Mouse (Mus musculus): Measurements from ENCODE around the gene Prdm1. TPM values are rescaled to one million over a fixed set of nuclear protein-coding genes. Genes with fewer than 3 reads are reported as not detected.

Prdm1 gene
- polyA plus RNA-seq, 1 experiment from 2014 or later = 0.15 TPM

DNA sequence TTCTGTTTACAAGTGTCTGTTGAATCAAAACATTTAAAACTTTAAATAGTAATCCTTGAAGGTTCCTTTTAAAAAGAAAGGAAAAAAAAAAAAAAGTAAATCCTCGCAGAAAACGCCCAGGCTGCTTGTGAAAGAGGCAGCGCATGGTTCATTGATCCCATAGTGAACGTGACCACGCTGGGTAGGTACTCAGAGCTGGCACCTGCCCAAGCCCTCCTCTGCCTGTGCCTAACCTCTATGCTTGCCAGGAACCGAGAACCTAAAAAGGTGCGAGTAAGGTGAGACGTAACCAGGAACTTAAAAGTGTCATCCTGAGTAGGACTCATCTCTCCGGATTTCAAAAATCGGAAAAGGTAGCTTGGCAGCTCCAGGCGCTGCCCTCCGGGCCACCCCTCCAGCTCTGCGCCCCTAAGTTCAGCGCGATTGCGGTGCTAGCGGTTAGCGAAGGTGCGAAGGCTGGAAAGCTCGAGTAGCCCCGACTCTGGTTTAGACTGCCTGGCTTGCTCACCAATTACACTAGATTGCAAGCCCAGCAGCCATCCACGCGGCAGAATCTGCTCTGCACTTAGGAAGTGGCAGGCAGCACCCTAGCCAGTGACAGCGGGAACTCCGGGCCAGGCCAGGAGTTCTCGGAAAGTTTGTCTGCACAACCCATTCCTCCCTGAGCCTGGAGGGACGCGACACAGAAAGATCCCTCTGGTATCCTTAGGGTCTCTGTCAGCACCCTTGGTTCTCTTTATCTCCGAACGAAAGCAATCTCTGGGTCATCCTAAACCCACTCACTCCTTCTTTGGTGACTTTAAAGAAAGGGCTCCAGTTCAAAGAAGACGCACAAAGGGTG lies 1.3 kb downstream of the Prdm1 start:
- 0 out of 2 replicates have a peak overlapping the region, but pooled peaks have one; percentile 22 for H3K9ac ChIP-seq (replicated peaks)
- DNase-seq (peak; percentile 66), ATAC-seq (peak; percentile 31; the same call in 1 of the 2 replicates)
- no peak overlapping the region for H3K27ac ChIP-seq (ENCODE audit: low read depth)
- H3K27me3 ChIP-seq (ENCODE audit: insufficient read depth, low read length) = peaks cover 38% of the 10 kb centered on the region
- H3K36me3 ChIP-seq (replicated peaks; ENCODE audit: insufficient read depth, low read length) = no peaks in the 10 kb centered on the region
- peak overlapping the region; percentile 71 for H3K4me2 ChIP-seq (ENCODE audit: low read depth, low read length)
- TF ChIP-seq CTCF (IDR thresholded peaks at IDR 0.05; ENCODE audit: low read depth) (no peak), EP300 (IDR thresholded peaks at IDR 0.05; ENCODE audit: low read depth) (no peak)
- WGBS (ENCODE audit: insufficient replicate concordance) = 3% methylated on average over 31 of the region's 31 CpGs
- H3K4me1 ChIP-seq (ENCODE audit: insufficient read depth) = peaks cover 21% of the 10 kb centered on the region
- no peaks in the 10 kb centered on the region for H3K9me3 ChIP-seq (ENCODE audit: low read length)
- peak overlapping the region; percentile 36 for H3K4me3 ChIP-seq (ENCODE audit: low read depth, low read length)

DNA sequence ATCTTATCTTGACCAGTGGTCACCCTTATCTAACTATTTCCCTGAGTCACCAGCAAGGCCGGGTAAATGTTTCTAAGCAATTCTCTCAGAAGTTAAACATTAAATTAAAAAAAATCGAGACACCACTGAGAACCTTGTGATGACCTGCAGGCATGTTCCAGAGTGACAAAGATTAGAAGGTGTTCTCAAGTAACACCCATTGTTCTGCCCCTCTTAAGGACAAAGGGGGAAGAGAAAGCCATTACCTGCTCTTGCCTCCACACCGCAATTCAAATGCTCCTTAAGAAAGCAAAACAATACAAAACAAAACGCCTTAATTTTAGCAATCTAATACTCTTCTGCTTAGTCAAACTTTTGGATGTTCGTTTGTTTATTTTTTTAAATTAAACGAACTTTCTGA lies 8.1 kb downstream of the Prdm1 start:
- no peak overlapping the region for H3K4me3 ChIP-seq (ENCODE audit: low read depth, low read length)
- no peak overlapping the region for H3K27ac ChIP-seq (ENCODE audit: low read depth)
- H3K36me3 ChIP-seq (replicated peaks; ENCODE audit: insufficient read depth, low read length) = no peaks in the 10 kb centered on the region
- H3K4me1 ChIP-seq (ENCODE audit: insufficient read depth) = no peaks in the 10 kb centered on the region
- no peak overlapping the region for H3K4me2 ChIP-seq (ENCODE audit: low read depth, low read length)
- DNase-seq = no peak
- 35% methylated on average over 6 of the region's 6 CpGs for WGBS (ENCODE audit: insufficient replicate concordance)
- peaks cover 5% of the 10 kb centered on the region; the same call in 1 of the 2 replicates for H3K27me3 ChIP-seq (ENCODE audit: insufficient read depth, low read length)
- no peak for ATAC-seq
- no peak overlapping the region for H3K9ac ChIP-seq (replicated peaks)
- no peak for TF ChIP-seq CTCF (IDR thresholded peaks at IDR 0.05; ENCODE audit: low read depth)
- TF ChIP-seq EP300 (IDR thresholded peaks at IDR 0.05; ENCODE audit: low read depth) = no peak
- H3K9me3 ChIP-seq (ENCODE audit: low read length) = no peaks in the 10 kb centered on the region

DNA sequence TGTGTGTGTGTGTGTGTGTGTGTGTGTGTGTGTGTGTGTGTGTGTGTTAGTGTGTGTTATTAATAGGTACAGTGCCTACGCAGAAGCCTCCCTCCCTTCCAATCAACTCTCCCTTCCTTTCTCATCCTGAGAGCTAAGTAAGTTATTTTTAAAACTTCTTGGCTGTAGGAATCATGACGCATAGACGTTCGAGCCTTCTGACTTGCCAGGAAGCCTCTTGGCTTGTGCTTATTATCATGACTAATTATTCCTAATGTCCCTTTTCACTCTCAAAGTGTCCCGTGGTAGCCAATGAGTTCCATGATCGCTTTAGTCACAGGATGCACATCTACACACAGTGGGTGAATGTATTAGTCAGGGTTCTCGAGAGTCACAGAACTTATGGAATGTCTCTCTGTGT lies 9.7 kb downstream of the Prdm1 start:
- Histone ChIP-seq H3K36me3 (replicated peaks; ENCODE audit: insufficient read depth, low read length) (no peaks in the 10 kb centered on the region), H3K4me1 (ENCODE audit: insufficient read depth) (no peaks in the 10 kb centered on the region), H3K4me2 (ENCODE audit: low read depth, low read length) (no peak overlapping the region), H3K27me3 (ENCODE audit: insufficient read depth, low read length) (no peaks in the 10 kb centered on the region), H3K27ac (ENCODE audit: low read depth) (no peak overlapping the region), H3K9ac (replicated peaks) (no peak overlapping the region), H3K4me3 (ENCODE audit: low read depth, low read length) (no peak overlapping the region), H3K9me3 (ENCODE audit: low read length) (no peaks in the 10 kb centered on the region)
- no peak for TF ChIP-seq EP300 (IDR thresholded peaks at IDR 0.05; ENCODE audit: low read depth)
- TF ChIP-seq CTCF (IDR thresholded peaks at IDR 0.05; ENCODE audit: low read depth) = no peak
- WGBS (ENCODE audit: insufficient replicate concordance) = 75% methylated on average over 7 of the region's 7 CpGs
- ATAC-seq (no peak), DNase-seq (no peak)

DNA sequence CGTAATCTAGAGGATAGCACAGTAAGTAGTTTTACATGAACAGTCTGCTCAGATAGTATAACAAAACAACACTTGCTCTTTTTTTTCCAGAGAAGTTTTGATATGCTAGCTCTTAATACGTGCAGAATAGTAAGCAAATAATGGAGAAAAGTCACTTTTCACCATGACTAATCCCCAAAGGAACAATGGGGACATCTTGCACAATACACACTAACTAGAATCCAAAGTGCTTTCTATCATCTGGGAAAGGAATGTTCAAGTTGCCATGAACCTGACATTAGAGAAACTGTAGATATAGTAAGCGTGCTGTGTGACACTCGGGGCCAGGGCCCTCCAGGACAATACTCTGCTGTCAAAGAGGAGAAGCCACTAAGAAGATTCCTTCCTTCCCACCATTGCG lies 15.2 kb downstream of the Prdm1 start:
- H3K4me2 ChIP-seq (ENCODE audit: low read depth, low read length) = no peak overlapping the region
- WGBS (ENCODE audit: insufficient replicate concordance) = 78% methylated on average over 5 of the region's 5 CpGs
- no peaks in the 10 kb centered on the region for H3K27me3 ChIP-seq (ENCODE audit: insufficient read depth, low read length)
- DNase-seq = no peak
- no peak overlapping the region for H3K27ac ChIP-seq (ENCODE audit: low read depth)
- H3K9ac ChIP-seq (replicated peaks) = no peak overlapping the region
- H3K4me1 ChIP-seq (ENCODE audit: insufficient read depth) = no peaks in the 10 kb centered on the region
- TF ChIP-seq EP300 (IDR thresholded peaks at IDR 0.05; ENCODE audit: low read depth) (no peak), CTCF (IDR thresholded peaks at IDR 0.05; ENCODE audit: low read depth) (no peak)
- no peak for ATAC-seq
- no peaks in the 10 kb centered on the region for H3K36me3 ChIP-seq (replicated peaks; ENCODE audit: insufficient read depth, low read length)
- no peak overlapping the region for H3K4me3 ChIP-seq (ENCODE audit: low read depth, low read length)
- H3K9me3 ChIP-seq (ENCODE audit: low read length) = no peaks in the 10 kb centered on the region

DNA sequence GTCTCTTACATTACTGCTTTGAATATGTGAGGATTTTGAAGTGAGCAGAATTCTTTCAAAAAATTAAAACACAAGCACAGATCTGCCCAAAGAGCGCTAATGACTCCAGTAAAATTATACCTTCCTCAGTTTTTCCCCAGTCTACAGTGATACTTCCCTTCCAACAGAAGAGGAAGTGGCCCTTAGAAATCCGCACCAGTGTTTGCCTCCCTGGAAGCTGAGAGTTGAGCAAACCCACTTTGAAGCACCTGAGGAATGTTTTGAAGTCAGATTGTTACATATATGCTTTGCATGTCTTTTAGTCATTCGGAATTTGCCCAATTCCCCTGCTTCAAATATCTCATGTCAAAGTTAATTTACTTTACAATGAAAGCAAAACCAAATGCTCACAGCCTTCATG lies 17.3 kb downstream of the Prdm1 start:
- Histone ChIP-seq H3K4me2 (ENCODE audit: low read depth, low read length) (no peak overlapping the region), H3K36me3 (replicated peaks; ENCODE audit: insufficient read depth, low read length) (no peaks in the 10 kb centered on the region), H3K9ac (replicated peaks) (no peak overlapping the region), H3K9me3 (ENCODE audit: low read length) (no peaks in the 10 kb centered on the region), H3K27me3 (ENCODE audit: insufficient read depth, low read length) (no peaks in the 10 kb centered on the region), H3K27ac (ENCODE audit: low read depth) (no peak overlapping the region), H3K4me1 (ENCODE audit: insufficient read depth) (no peaks in the 10 kb centered on the region), H3K4me3 (ENCODE audit: low read depth, low read length) (no peak overlapping the region)
- 50% methylated on average over 3 of the region's 3 CpGs for WGBS (ENCODE audit: insufficient replicate concordance)
- no peak for DNase-seq
- TF ChIP-seq CTCF (IDR thresholded peaks at IDR 0.05; ENCODE audit: low read depth) = no peak
- no peak for TF ChIP-seq EP300 (IDR thresholded peaks at IDR 0.05; ENCODE audit: low read depth)
- no peak for ATAC-seq

DNA sequence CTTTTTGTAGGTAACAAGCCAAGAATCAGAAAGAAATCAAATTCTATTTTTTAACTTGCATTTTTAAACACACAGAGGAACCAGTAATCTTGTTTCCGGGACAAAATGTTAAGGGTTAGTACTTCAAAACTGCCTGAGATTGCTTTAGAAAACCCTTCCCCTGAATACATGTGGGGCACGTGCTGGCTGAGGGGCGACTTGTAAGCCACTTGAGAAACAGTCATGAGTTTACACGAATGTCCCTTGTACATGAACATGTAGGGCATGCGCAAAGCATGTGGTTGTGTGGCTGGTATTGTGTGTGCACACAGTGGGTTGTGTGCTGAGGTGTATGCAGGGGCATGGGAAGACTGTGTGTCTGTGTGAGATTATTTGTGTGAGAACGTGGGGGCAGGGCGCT lies 19.7 kb downstream of the Prdm1 start:
- H3K36me3 ChIP-seq (replicated peaks; ENCODE audit: insufficient read depth, low read length) = no peaks in the 10 kb centered on the region
- no peak for DNase-seq
- no peaks in the 10 kb centered on the region for H3K27me3 ChIP-seq (ENCODE audit: insufficient read depth, low read length)
- H3K4me2 ChIP-seq (ENCODE audit: low read depth, low read length) = no peak overlapping the region
- H3K9me3 ChIP-seq (ENCODE audit: low read length) = no peaks in the 10 kb centered on the region
- no peak for TF ChIP-seq EP300 (IDR thresholded peaks at IDR 0.05; ENCODE audit: low read depth)
- TF ChIP-seq CTCF (IDR thresholded peaks at IDR 0.05; ENCODE audit: low read depth) = no peak
- no peak for ATAC-seq
- H3K4me1 ChIP-seq (ENCODE audit: insufficient read depth) = no peaks in the 10 kb centered on the region
- H3K9ac ChIP-seq (replicated peaks) = no peak overlapping the region
- H3K4me3 ChIP-seq (ENCODE audit: low read depth, low read length) = no peak overlapping the region
- 78% methylated on average over 7 of the region's 7 CpGs for WGBS (ENCODE audit: insufficient replicate concordance)
- H3K27ac ChIP-seq (ENCODE audit: low read depth) = no peak overlapping the region

Data from liver, postnatal 0 days (tissue).